Mouse (Mus musculus): ENCODE data around the gene Osbpl3.

The Osbpl3 gene

DNA sequence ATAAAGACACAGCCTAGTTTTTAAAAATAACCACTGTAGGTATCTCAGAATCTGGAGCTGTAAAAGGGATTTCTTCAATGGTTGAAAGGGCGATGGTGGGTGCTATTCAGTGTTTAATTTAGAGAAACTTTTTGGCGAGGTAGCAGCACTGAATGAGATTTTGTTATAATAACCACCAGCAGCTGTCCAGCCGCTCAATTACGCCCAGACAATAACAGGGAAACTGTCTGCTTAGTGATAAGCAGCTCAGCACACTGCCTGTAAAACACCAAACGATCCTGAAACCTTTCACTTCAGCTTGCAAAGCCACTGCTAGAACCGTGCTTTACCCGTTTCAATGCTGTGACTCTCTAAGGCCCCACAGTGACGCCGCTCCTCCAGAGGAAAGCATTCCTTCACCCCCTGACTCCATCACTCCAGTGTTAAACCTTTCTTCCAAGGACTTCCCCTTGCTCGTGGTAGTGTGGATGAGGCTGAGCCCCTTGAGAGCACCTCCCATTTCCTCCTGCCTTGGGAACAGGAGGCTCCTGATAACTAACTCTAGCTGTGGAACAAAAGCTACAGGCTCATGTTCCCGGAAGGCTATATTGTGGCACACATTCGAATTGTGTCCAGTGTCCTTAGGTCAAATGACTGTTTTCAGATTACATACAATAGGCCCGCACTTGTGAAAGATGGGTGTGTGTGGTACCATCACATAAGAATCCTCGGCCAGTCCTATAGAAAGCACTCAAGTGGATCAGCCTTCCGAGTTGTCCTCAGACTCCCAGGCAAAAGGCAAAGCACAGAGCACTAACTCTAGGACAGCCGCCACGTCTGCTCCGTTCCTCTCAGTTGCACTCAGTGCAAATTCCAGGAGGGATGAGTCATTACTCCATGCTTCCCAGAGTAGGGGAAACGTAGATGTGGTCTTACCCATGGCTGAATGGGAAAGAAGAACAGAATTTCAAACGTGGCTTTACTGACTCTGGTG, 101.0 kb downstream of the Osbpl3 start:
- in situ Hi-C loops (cut with MboI; ENCODE audit: low pct_unique_long_range_greater_than_20kb in 1 of 2, low sequenced_read_pairs in 2 of 2, unreplicated experiment in 1 of 2) = no loop called here

- in situ Hi-C loops (cut with MboI; ENCODE audit: low pct_unique_long_range_greater_than_20kb in 1 of 2, low sequenced_read_pairs in 2 of 2, unreplicated experiment in 1 of 2) = no loop called here
Measured at GRCm38 (mm10) chr6:50352812-50353211, 103.2 kb downstream of the Osbpl3 start.

DNA sequence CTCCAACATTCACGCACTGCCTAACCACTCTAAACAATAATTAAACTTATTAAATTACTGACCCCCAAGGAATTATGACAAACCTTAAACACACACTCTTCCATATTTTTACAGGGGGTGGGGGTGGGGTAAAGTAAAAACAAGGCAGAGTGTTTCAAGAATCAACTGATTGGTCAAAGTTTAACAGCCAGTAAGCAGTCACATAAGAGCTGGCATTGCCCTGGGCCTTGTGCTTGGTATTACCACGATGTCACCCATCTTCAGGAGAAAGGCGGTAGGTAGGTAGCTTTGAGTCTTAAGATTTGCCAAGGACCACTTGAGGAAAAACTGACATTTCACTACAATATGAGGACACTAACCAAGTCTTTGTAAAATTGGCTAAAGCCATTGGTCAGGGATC, 105.1 kb downstream of the Osbpl3 start:
- in situ Hi-C loops (cut with MboI; ENCODE audit: low pct_unique_long_range_greater_than_20kb in 1 of 2, low sequenced_read_pairs in 2 of 2, unreplicated experiment in 1 of 2) = no loop called here

DNA sequence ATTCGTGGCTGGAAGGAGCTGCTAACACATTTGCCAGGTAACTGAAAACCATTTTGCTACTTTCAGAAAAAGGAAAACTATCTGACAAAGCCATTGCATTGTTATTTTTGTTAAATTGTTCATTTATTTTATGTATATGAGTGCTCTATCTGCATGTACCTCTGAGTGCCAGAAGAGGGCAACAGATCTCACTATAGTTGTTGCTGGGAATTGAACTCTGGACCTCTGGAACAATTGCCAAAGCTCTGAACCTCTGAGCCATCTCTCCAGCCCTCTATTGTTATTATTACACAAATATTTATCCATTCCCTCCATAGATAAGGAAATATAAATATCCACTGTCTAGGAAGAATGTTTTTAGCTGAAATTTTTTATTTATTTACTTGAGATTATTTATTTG, 107.4 kb downstream of the Osbpl3 start:
- in situ Hi-C loops (cut with MboI; ENCODE audit: low pct_unique_long_range_greater_than_20kb in 1 of 2, low sequenced_read_pairs in 2 of 2, unreplicated experiment in 1 of 2) = no loop called here

GRCm38 (mm10) chr6:50346204-50346603, 109.8 kb downstream of the Osbpl3 start:
- in situ Hi-C loops (cut with MboI; ENCODE audit: low pct_unique_long_range_greater_than_20kb in 1 of 2, low sequenced_read_pairs in 2 of 2, unreplicated experiment in 1 of 2) = no loop called here

- in situ Hi-C loops (cut with MboI; ENCODE audit: low pct_unique_long_range_greater_than_20kb in 1 of 2, low sequenced_read_pairs in 2 of 2, unreplicated experiment in 1 of 2) = no loop called here
Measured at GRCm38 (mm10) chr6:50340226-50340906, 115.6 kb downstream of the Osbpl3 start.

GRCm38 (mm10) chr6:50337431-50337830, 118.6 kb downstream of the Osbpl3 start:
- in situ Hi-C loops (cut with MboI; ENCODE audit: low pct_unique_long_range_greater_than_20kb in 1 of 2, low sequenced_read_pairs in 2 of 2, unreplicated experiment in 1 of 2) = no loop called here

DNA sequence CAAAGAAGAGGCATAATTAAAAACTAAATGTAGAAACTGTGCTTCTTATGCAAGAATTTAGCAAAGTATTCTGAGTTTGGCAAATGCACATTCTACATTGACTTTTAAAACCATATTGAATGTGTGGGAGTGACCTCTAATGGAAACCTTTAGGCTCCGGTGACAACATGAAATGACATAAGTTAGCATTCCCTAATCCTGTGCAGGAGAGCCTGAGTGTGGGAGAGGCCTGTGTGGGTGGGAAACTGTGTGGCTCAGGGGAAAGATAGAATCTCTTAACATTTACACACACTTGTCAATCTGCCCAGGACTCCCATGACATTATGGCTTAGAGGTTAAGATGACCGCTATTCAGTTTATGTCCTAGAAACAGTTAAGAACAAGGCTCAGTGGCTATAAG, 119.6 kb downstream of the Osbpl3 start:
- in situ Hi-C loops (cut with MboI; ENCODE audit: low pct_unique_long_range_greater_than_20kb in 1 of 2, low sequenced_read_pairs in 2 of 2, unreplicated experiment in 1 of 2) = no loop called here

- in situ Hi-C loops (cut with MboI; ENCODE audit: low pct_unique_long_range_greater_than_20kb in 1 of 2, low sequenced_read_pairs in 2 of 2, unreplicated experiment in 1 of 2) = no loop called here
Measured at GRCm38 (mm10) chr6:50334846-50335821, 120.9 kb downstream of the Osbpl3 start.

- in situ Hi-C loops (cut with MboI; ENCODE audit: low pct_unique_long_range_greater_than_20kb in 1 of 2, low sequenced_read_pairs in 2 of 2, unreplicated experiment in 1 of 2) = no loop called here
Measured at GRCm38 (mm10) chr6:50333346-50333745, 122.7 kb downstream of the Osbpl3 start.

- in situ Hi-C loops (cut with MboI; ENCODE audit: low pct_unique_long_range_greater_than_20kb in 1 of 2, low sequenced_read_pairs in 2 of 2, unreplicated experiment in 1 of 2) = no loop called here
Measured at GRCm38 (mm10) chr6:50331477-50331876, 124.5 kb downstream of the Osbpl3 start.

GRCm38 (mm10) chr6:50329380-50329779, 126.6 kb downstream of the Osbpl3 start:
- in situ Hi-C loops (cut with MboI; ENCODE audit: low pct_unique_long_range_greater_than_20kb in 1 of 2, low sequenced_read_pairs in 2 of 2, unreplicated experiment in 1 of 2) = no loop called here

GRCm38 (mm10) chr6:50328901-50329300, 127.1 kb downstream of the Osbpl3 start:
- in situ Hi-C loops (cut with MboI; ENCODE audit: low pct_unique_long_range_greater_than_20kb in 1 of 2, low sequenced_read_pairs in 2 of 2, unreplicated experiment in 1 of 2) = no loop called here

DNA sequence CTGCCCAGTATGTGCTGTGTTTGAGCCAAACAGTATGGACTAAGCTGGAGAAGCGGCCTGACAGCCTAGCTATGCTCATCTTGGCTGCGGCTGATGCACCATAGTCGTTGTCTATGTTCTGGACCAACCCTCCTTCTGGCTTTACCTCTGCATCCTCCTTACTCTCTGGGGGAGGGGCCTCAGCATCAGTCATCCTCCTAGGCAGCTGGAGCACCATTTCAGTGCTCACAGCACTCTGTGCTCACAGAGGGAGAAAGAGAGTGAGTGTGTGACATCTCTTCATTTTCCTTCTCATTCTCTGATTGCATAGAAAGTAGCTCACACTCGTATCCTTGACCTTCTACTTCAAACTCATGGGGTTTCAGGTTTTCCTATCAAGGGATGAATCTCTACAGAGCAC, 129.8 kb downstream of the Osbpl3 start:
- in situ Hi-C loops (cut with MboI; ENCODE audit: low pct_unique_long_range_greater_than_20kb in 1 of 2, low sequenced_read_pairs in 2 of 2, unreplicated experiment in 1 of 2) = no loop called here

DNA sequence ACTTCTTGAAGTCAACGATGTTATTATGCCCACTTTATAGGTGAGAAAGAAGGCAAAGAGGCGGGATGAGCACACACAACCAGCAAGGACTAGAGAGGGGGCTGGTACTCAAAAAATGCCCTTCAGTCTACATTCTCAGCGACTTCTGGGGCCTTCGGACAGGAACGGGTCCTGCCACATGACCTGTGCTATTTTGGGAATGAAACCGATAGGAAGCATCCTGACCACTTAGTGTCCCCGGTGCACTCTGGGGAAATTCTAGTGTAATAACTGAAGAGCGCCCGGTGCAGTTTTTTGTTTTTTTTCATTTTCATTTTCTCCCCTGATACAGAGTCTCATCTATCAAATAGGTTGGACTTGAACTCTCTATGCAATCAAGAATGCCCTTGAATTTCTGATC, 130.5 kb downstream of the Osbpl3 start:
- in situ Hi-C loops (cut with MboI; ENCODE audit: low pct_unique_long_range_greater_than_20kb in 1 of 2, low sequenced_read_pairs in 2 of 2, unreplicated experiment in 1 of 2) = no loop called here

DNA sequence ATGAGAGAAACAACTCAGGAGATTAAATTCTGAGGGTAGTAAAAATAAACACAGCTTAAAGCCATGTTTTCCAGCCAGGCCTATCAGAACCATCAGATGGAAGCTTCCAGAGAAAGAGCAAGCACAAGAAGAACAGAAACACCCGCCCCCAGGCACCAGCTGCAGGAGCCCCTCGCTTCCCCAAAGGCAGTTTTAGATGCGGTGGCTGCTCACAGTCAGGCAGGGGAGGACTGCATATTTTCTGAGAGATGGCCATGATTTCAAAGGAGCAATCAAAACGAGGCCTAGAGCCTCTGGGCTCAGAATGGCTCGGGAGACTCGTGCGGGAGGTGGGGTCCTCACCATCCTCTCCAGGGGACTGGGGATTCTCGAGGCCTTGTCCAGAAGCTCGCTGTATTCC, 133.4 kb downstream of the Osbpl3 start:
- in situ Hi-C loops (cut with MboI; ENCODE audit: low pct_unique_long_range_greater_than_20kb in 1 of 2, low sequenced_read_pairs in 2 of 2, unreplicated experiment in 1 of 2) = no loop called here

GRCm38 (mm10) chr6:50321739-50322138, 134.3 kb downstream of the Osbpl3 start:
- in situ Hi-C loops (cut with MboI; ENCODE audit: low pct_unique_long_range_greater_than_20kb in 1 of 2, low sequenced_read_pairs in 2 of 2, unreplicated experiment in 1 of 2) = no loop called here

DNA sequence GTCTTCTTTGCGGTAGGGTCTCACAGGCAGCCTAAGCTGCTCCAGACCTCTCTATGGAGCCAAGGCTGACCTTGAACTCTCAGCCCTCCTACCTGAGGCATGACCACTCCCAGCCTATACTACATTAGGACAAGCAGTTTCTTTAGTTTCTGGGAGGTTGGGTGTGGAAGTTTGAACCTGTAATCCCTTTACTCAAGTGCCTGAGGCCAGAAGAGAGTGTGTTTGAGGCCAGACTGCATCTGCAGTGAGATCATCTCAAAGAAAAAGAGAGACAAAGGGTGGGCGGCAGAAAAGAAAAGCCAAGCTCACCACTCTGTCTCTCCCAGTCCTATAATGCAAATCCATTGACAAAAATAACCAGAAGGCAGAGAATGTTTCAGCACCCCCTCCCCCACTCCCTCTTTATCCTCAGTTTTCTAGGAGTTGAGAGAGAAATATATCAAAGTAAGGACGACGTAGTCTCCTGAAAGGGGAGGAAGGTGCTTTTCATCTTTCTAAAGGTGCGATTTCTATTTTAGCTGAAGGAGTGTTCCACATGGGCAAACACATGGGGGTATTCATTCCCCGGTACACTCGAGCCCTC, 137.3 kb downstream of the Osbpl3 start:
- in situ Hi-C loops (cut with MboI; ENCODE audit: low pct_unique_long_range_greater_than_20kb in 1 of 2, low sequenced_read_pairs in 2 of 2, unreplicated experiment in 1 of 2) = loop anchor here in 1 of 2 experiments (5.0 kb wide), 1 partner anchor 219 kb away; no protein-coding TSS in a partner anchor
